Mouse (Mus musculus): Measurements from ENCODE around the gene Cfap299. TPM values are rescaled to one million over a fixed set of nuclear protein-coding genes. Genes with fewer than 3 reads are reported as not detected.

Gene Cfap299
- polyA plus RNA-seq, 1 experiment from 2014 or later: 0.51 TPM

DNA sequence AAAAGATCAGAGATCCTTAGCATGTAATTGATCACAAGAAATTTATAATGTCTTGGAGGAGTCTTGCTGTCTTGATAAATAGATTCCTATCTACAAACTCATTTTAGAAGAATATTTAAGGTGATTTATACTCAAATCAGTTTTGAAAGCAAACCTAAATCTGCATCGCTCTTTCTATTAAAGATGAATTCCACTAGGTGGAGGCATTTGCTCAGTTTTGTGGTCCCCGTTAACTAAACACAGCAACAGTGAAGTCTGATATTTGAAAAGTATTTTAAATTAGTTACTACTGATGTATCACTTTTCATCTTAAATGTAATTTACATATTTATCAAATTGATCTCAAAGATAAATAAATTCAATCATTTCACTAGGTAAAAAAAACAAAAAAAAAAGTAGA lies 15.5 kb downstream of the Cfap299 start:
- ATAC-seq (ENCODE audit: insufficient number of reproducible peaks, insufficient read depth, low FRiP score, low TSS enrichment, low read depth): no peak
- no peaks in the 10 kb centered on the region for H3K36me3 ChIP-seq
- no peak overlapping the region for H3K9ac ChIP-seq (replicated peaks)
- H3K9me3 ChIP-seq: no peaks in the 10 kb centered on the region
- 0 out of 2 replicates have a peak, but pooled peaks cover 2% of the 10 kb centered on the region for H3K4me1 ChIP-seq (replicated peaks)
- no peak overlapping the region for H3K4me2 ChIP-seq
- H3K27ac ChIP-seq: no peak overlapping the region
- no peaks in the 10 kb centered on the region for H3K27me3 ChIP-seq
- 69% methylated on average over 2 of the region's 2 CpGs for WGBS
- no peak overlapping the region for H3K4me3 ChIP-seq (replicated peaks)

DNA sequence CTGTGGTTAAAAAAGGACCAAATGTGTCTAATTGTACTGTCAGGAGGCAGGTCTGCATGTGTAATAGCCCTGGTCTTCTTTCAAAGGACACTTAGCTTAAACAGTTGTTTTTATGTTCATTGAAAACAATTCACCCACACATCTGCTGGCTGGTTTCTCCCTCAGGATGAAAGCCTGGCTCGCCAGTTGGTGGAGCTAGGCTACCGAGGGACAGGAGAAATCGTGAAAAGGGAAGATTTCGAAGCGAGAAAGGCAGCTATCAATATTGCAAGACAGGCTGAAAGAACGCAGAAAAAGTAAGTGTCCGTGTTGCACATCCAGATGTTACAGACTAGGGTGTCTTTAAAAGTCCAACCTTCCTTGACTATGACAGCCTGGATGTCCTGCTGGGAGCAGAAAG lies 17.0 kb downstream of the Cfap299 start:
- H3K9me3 ChIP-seq: no peaks in the 10 kb centered on the region

DNA sequence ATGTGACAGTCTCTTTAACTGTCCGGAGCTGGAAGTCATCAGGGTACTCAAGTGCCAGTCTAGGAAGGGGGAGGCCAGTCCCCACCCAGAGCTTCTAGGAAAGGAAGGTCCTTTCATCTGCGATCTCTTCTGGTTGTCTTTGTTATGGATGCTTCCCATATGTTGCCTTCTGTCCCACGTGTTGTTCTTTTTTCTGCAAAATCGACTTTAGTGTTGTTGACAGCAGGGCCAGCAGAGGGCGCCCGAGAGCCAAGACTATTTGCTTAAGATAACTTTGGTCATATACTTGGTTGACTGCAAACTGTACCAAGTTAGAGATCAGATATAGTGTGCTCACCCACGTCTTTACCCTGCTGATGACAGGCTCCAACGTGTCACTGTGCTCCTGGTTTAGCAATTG lies 19.5 kb downstream of the Cfap299 start:
- Histone ChIP-seq H3K36me3 (no peaks in the 10 kb centered on the region), H3K4me2 (no peak overlapping the region), H3K27ac (no peak overlapping the region), H3K9me3 (no peaks in the 10 kb centered on the region), H3K27me3 (no peaks in the 10 kb centered on the region), H3K9ac (replicated peaks) (no peak overlapping the region), H3K4me1 (replicated peaks) (0 out of 2 replicates have a peak, but pooled peaks cover 2% of the 10 kb centered on the region), H3K4me3 (replicated peaks) (no peak overlapping the region)
- WGBS: 12% methylated on average over 8 of the region's 8 CpGs
- peak; percentile 68; the same call in 1 of the 2 replicates for ATAC-seq (ENCODE audit: insufficient number of reproducible peaks, insufficient read depth, low FRiP score, low TSS enrichment, low read depth)

More for the DNA sequence above, 17.0 kb downstream of the Cfap299 start:
- Histone ChIP-seq H3K9ac (replicated peaks) (no peak overlapping the region), H3K4me1 (replicated peaks) (0 out of 2 replicates have a peak, but pooled peaks cover 2% of the 10 kb centered on the region), H3K27me3 (no peaks in the 10 kb centered on the region), H3K4me2 (no peak overlapping the region), H3K27ac (no peak overlapping the region), H3K36me3 (no peaks in the 10 kb centered on the region), H3K4me3 (replicated peaks) (no peak overlapping the region)
- 62% methylated on average over 7 of the region's 7 CpGs for WGBS
- ATAC-seq (ENCODE audit: insufficient number of reproducible peaks, insufficient read depth, low FRiP score, low TSS enrichment, low read depth): no peak

GRCm38 (mm10) chr5:98359912-98360311 lies 30.8 kb downstream of the Cfap299 start:
- Histone ChIP-seq H3K4me3 (replicated peaks) (no peak overlapping the region), H3K9ac (replicated peaks) (no peak overlapping the region), H3K27me3 (no peaks in the 10 kb centered on the region), H3K4me2 (no peak overlapping the region), H3K36me3 (no peaks in the 10 kb centered on the region), H3K4me1 (replicated peaks) (no peaks in the 10 kb centered on the region), H3K27ac (no peak overlapping the region), H3K9me3 (no peaks in the 10 kb centered on the region)
- WGBS: 88% methylated on average over 7 of the region's 7 CpGs
- ATAC-seq (ENCODE audit: insufficient number of reproducible peaks, insufficient read depth, low FRiP score, low TSS enrichment, low read depth): no peak

GRCm38 (mm10) chr5:98360792-98361419 lies 31.8 kb downstream of the Cfap299 start:
- Histone ChIP-seq H3K4me2 (no peak overlapping the region), H3K9me3 (no peaks in the 10 kb centered on the region), H3K9ac (replicated peaks) (no peak overlapping the region), H3K36me3 (no peaks in the 10 kb centered on the region), H3K4me3 (replicated peaks) (no peak overlapping the region), H3K27me3 (no peaks in the 10 kb centered on the region), H3K4me1 (replicated peaks) (no peaks in the 10 kb centered on the region), H3K27ac (no peak overlapping the region)
- ATAC-seq (ENCODE audit: insufficient number of reproducible peaks, insufficient read depth, low FRiP score, low TSS enrichment, low read depth): no peak
- 72% methylated on average over 5 of the region's 5 CpGs for WGBS

GRCm38 (mm10) chr5:98363428-98363827 lies 34.3 kb downstream of the Cfap299 start:
- Histone ChIP-seq H3K27me3 (no peaks in the 10 kb centered on the region), H3K4me1 (replicated peaks) (no peaks in the 10 kb centered on the region), H3K4me2 (no peak overlapping the region), H3K4me3 (replicated peaks) (no peak overlapping the region), H3K27ac (no peak overlapping the region), H3K36me3 (no peaks in the 10 kb centered on the region), H3K9me3 (no peaks in the 10 kb centered on the region), H3K9ac (replicated peaks) (no peak overlapping the region)
- no peak for ATAC-seq (ENCODE audit: insufficient number of reproducible peaks, insufficient read depth, low FRiP score, low TSS enrichment, low read depth)
- WGBS: 52% methylated on average over 8 of the region's 8 CpGs

DNA sequence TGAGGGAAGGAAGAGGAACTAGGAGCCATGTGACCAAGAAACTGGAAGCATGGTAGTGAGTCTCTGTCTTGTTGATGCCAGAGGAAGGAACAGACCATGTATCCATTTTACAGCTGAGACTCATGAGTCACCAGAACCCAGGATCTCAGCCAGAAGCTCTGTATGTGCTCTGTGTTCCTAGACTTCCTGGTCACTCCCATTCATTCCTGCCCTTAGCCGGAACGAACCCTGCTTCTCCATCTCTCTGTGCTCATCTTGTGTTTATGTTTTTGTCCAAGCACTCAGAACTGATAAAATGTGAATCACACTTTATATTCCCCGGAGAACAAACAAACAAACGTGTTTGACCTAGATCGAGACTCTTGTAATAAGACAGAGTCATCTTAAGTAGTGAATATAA lies 36.2 kb downstream of the Cfap299 start:
- ATAC-seq (ENCODE audit: insufficient number of reproducible peaks, insufficient read depth, low FRiP score, low TSS enrichment, low read depth): no peak
- Histone ChIP-seq H3K4me3 (replicated peaks) (no peak overlapping the region), H3K27me3 (no peaks in the 10 kb centered on the region), H3K27ac (no peak overlapping the region), H3K4me1 (replicated peaks) (no peaks in the 10 kb centered on the region), H3K36me3 (no peaks in the 10 kb centered on the region), H3K4me2 (no peak overlapping the region), H3K9ac (replicated peaks) (no peak overlapping the region), H3K9me3 (no peaks in the 10 kb centered on the region)
- 88% methylated on average over 5 of the region's 5 CpGs for WGBS

- 17% methylated on average over 4 of the region's 4 CpGs for WGBS
- H3K27me3 ChIP-seq: no peaks in the 10 kb centered on the region
- no peaks in the 10 kb centered on the region for H3K9me3 ChIP-seq
- no peak overlapping the region for H3K9ac ChIP-seq (replicated peaks)
- no peak overlapping the region for H3K4me2 ChIP-seq
- no peaks in the 10 kb centered on the region for H3K4me1 ChIP-seq (replicated peaks)
- H3K27ac ChIP-seq: no peak overlapping the region
- ATAC-seq (ENCODE audit: insufficient number of reproducible peaks, insufficient read depth, low FRiP score, low TSS enrichment, low read depth): no peak
- H3K36me3 ChIP-seq: no peaks in the 10 kb centered on the region
- no peak overlapping the region for H3K4me3 ChIP-seq (replicated peaks)
Observed at GRCm38 (mm10) chr5:98368822-98369221, 39.7 kb downstream of the Cfap299 start.

DNA sequence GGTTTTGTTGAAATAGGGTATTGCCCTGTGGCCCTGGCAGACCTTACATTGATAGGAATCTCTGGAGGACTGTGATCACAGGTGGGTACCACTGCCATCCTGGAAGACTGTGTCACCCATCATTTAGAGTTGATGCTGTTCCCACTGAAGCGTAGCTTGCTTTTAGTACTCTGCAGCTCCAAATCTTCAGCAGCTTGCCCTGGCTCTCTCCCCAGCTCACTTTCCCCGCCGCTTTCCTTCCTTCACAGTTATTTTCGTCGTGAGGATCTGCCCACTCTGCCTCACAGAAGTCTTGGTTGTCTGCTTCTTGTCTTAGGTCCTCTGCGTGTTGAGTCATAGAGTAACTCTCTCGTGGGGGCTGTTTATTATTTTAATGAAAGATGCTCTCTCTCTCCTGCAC lies 40.3 kb downstream of the Cfap299 start:
- no peaks in the 10 kb centered on the region for H3K36me3 ChIP-seq
- no peak overlapping the region for H3K27ac ChIP-seq
- H3K9ac ChIP-seq (replicated peaks): no peak overlapping the region
- H3K4me2 ChIP-seq: no peak overlapping the region
- H3K9me3 ChIP-seq: no peaks in the 10 kb centered on the region
- H3K27me3 ChIP-seq: no peaks in the 10 kb centered on the region
- H3K4me1 ChIP-seq (replicated peaks): no peaks in the 10 kb centered on the region
- WGBS: 78% methylated on average over 7 of the region's 7 CpGs
- ATAC-seq (ENCODE audit: insufficient number of reproducible peaks, insufficient read depth, low FRiP score, low TSS enrichment, low read depth): no peak
- no peak overlapping the region for H3K4me3 ChIP-seq (replicated peaks)

GRCm38 (mm10) chr5:98376058-98376798 lies 47.1 kb downstream of the Cfap299 start:
- 0 out of 2 replicates have a peak, but pooled peaks cover 3% of the 10 kb centered on the region for H3K4me1 ChIP-seq (replicated peaks)
- no peaks in the 10 kb centered on the region for H3K27me3 ChIP-seq
- H3K9me3 ChIP-seq: no peaks in the 10 kb centered on the region
- H3K4me3 ChIP-seq (replicated peaks): no peak overlapping the region
- H3K9ac ChIP-seq (replicated peaks): no peak overlapping the region
- ATAC-seq (ENCODE audit: insufficient number of reproducible peaks, insufficient read depth, low FRiP score, low TSS enrichment, low read depth): no peak
- H3K4me2 ChIP-seq: no peak overlapping the region
- no peaks in the 10 kb centered on the region for H3K36me3 ChIP-seq
- 55% methylated on average over 8 of the region's 8 CpGs for WGBS
- no peak overlapping the region for H3K27ac ChIP-seq

GRCm38 (mm10) chr5:98376799-98377090 lies 47.6 kb downstream of the Cfap299 start:
- 43% methylated on average over 4 of the region's 4 CpGs for WGBS
- Histone ChIP-seq H3K27ac (no peak overlapping the region), H3K9me3 (no peaks in the 10 kb centered on the region), H3K4me3 (replicated peaks) (no peak overlapping the region), H3K4me1 (replicated peaks) (0 out of 2 replicates have a peak, but pooled peaks cover 3% of the 10 kb centered on the region), H3K27me3 (no peaks in the 10 kb centered on the region), H3K9ac (replicated peaks) (no peak overlapping the region), H3K36me3 (no peaks in the 10 kb centered on the region), H3K4me2 (no peak overlapping the region)
- no peak for ATAC-seq (ENCODE audit: insufficient number of reproducible peaks, insufficient read depth, low FRiP score, low TSS enrichment, low read depth)

DNA sequence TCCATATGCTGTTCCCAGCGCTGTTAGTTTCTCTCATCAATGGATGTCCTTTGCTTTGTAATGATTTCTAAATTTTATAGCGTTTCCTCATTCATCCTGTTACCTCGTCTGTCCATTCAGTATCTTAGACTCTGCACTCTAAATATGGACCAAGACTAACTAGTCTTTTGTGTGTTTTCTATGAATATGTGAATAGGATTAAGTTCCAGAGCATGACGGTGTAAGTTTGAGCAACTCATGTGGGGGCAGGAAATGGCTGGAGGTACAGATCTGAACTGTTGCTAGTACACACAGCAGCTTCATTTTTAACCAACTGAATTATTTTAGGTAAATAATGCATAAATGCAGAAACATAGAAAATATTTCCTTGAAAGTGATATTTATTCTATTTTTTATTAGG lies 51.3 kb downstream of the Cfap299 start:
- no peak for ATAC-seq (ENCODE audit: insufficient number of reproducible peaks, insufficient read depth, low FRiP score, low TSS enrichment, low read depth)
- H3K27me3 ChIP-seq: no peaks in the 10 kb centered on the region

More for the DNA sequence above, 51.3 kb downstream of the Cfap299 start:
- Histone ChIP-seq H3K9me3 (no peaks in the 10 kb centered on the region), H3K4me3 (replicated peaks) (no peak overlapping the region), H3K4me1 (replicated peaks) (0 out of 2 replicates have a peak, but pooled peaks cover 3% of the 10 kb centered on the region), H3K9ac (replicated peaks) (no peak overlapping the region), H3K27ac (no peak overlapping the region), H3K36me3 (no peaks in the 10 kb centered on the region), H3K4me2 (no peak overlapping the region)
- 88% methylated on average over 4 of the region's 4 CpGs for WGBS
